Mouse (Mus musculus): ENCODE measurements around the gene Ank2. TPM values are rescaled to one million over a fixed set of nuclear protein-coding genes. Genes with fewer than 3 reads are reported as not detected.

The Ank2 gene
- total RNA-seq, 2 experiments from 2014 or later: 299 to 338 TPM

DNA sequence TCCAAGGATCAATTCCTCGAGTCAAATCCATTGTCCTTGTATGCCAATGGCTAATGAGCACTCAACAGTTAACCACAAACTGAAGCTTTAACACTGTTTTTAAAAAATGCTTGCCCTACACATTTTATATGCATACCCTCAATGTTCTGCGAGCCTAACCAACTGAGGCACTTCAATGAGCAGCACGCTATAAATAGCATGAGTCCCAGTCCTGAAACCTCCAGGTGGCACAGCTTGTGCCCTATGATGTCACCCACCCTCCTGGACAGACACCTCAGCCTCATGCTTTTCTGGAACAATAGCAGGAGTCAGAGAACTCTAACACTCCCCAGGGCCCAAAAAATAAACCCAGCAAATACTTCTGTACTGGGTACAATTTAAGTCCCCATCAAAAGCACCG lies 485.2 kb downstream of the Ank2 start:
- intact Hi-C loops (cut with DNase I): no loop called here
- DNase-seq (ENCODE audit: low spot score): no peak

DNA sequence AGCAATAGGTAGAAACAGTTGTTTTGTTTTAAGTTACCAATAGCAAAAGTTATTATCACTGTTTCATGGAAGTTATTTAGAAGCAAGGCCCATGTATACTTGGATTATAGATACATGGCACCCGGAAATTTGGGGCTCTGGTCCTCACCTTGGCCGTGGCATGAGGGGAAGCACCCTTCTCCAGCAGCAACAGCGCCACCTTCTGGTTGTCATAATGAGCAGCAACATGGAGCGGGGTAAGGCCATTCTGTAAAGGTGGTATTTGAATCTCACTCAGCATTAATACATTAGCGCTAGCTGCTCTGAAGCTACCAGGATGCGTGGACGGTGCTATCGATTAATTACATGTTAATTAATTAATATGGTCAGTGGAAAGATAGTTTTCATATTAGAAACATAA lies 486.6 kb downstream of the Ank2 start:
- intact Hi-C loops (cut with DNase I): no loop called here
- no peak for DNase-seq (ENCODE audit: low spot score)

DNA sequence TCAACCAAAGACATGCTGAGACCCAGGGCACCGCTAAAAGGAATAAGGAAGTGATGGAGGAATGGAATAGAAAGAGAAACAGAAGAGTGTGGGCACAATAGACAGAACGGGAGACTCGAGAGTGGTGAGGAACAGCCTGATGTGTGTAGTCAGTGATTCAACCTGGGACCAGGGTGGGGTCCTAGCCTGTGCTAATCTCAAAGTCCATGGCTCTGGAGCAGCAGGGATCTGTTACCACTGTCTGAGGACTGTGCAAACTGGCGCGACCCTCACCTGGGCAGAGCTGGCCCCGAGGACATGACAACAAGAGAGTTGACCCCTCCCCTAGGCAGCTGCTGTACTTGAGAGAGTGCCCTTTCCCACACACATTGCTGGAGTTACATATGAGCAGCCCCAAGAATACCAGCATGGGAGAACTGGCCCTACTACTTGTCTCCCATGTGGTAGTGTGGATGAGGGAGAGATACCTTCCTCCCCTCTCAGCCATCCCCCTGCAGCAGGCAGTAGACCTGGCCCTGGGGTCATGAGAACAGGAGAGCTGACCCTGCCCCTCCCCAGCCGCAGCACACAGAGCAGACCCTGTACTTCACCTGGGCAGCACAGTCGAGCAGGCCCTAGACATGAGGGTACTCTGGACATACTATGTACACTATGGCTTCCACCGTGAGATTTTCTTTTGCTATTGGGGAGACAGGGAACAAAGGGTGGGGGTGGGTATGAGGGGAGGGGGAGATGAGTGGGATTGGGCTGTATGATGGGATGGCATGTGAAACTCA lies 493.1 kb downstream of the Ank2 start:
- no peak for DNase-seq (ENCODE audit: low spot score)
- intact Hi-C loops (cut with DNase I): no loop called here

DNA sequence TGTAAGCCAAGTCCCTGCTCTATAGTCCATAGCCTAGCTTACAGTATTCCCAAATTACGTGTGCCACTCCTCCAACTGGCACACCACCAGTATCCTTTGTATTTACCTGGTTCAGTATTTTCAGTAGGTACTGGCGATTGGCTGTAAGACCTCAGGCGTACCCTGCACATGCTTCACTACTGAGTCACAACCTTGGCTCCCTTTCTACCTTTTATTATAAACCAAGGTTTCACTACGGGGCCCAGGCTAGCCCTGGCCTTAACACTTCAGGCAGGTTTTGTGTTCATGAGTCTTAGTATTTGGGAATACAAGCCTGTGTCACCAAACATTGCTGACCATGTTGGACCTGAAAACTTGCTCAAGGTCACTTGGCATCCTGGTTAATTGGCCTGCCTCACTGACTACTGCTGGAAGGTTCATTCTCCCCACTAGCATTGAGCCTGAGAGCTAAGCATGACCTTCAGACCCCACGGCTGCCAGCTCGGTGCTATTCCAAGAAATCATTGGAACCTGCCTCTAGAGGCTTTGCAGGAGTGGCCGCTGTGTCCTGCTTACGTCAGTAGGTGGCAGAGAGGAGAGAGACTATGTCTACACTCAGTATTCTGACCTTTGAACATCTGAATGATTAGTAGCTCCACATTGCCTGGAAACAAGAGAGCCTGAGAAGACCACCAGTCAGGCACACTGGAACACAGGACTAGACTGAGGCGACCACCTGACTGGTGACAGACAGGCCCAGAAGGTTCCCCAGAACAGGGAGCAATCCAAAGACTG lies 494.1 kb downstream of the Ank2 start:
- intact Hi-C loops (cut with DNase I): no loop called here
- no peak for DNase-seq (ENCODE audit: low spot score)

DNA sequence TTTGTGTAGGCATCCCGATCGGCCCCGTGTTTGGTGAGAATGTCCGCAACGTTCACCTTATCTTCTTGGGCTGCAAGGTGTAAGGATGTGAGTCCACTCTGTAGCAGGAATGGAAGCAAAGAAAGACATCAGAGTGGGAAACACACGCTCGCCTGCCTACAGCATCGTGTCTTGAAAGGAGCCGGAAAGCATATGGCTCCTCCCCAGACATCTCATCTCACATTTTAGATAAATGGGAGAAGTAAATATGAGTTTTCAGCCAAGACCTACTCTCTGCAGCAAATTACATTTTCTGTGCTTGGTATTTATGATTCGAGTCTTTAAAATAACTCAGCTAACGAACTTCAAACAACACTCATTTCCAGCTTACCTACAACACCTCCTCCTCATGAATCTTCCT lies 495.2 kb downstream of the Ank2 start:
- no peak for DNase-seq (ENCODE audit: low spot score)
- intact Hi-C loops (cut with DNase I): no loop called here

DNA sequence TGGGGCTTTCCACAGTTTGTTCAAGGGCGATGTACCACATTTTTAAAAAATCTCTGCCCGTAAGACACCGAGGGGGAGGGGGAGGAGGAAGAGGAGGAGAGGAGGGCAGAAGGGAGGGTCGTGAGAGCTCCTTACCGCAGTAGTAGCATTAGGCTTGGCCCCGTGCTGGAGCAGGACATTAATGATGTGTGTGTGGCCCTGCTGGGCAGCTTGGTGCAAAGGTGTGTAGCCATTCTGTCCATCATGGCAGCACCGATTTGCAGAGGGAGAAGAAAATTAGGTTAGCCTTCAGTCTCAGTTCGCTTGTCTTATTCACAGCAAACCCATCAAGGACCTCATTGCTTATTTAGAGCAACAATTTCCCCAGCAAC lies 500.4 kb downstream of the Ank2 start:
- DNase-seq (ENCODE audit: low spot score): no peak
- intact Hi-C loops (cut with DNase I): no loop called here

DNA sequence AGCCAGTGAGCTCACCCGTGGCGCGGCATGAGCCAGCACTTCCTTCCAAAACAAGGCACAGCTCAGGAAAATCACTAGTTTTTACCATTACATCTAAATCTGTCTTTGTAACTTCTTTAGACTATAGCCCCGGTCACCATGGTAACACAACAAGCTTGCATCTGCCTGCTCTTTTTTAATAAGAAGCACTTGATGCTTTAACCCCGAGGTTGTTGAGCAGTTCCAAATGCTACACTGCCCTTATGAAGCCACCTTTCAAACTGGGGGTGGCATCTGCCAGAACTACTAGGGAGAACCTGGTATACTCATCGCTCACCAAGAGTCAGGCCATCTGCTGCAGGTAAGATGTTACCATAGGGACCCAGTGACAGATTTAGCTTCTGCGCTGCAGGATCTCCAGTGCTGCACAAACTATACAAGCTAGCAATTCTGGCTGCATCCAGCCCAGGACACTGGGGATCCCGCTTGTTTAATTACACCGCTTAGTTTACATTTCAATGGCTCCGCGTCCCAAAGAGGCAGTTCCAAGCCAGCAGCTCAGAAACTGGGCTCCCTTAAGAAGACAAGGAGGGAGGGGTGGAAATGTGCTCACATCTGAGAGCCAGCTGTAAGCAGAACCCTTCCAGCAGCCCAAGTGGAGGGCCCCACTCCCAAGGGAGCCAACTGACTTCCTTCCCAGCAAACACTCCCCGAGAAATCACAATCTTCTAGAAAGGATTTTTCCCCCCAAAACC lies 501.0 kb downstream of the Ank2 start:
- intact Hi-C loops (cut with DNase I): no loop called here
- DNase-seq (ENCODE audit: low spot score): peak; percentile 51

DNA sequence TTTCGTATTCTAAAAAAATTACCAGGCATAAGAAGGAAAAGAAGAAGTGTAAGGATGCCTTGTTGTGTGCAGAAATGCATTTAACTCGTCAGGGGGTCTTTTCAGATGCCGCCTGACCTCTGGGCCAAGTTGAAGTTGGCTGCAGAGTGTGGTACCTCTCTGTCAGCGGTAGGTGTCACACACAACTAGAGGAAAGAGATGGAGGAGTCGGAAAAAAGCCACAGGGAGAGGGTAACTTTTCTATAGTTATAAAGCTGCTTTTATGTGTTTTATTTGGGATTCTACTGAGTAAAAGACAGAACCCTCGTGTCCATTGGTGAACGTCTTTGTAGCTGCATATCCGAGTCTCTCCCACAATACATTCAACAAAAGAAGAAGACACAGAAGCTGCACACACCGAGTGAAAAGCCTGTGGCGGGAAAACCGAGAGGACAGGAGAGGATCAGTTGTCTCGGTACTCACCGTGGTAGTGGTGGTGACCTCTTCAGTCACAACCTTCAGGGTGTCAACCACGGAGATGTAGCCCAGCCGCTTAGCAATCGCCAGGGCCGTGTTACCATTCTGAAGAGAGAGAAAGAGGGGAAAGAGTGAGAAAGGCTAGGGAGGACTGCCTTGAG lies 501.7 kb downstream of the Ank2 start:
- no peak for DNase-seq (ENCODE audit: low spot score)
- intact Hi-C loops (cut with DNase I): no loop called here

DNA sequence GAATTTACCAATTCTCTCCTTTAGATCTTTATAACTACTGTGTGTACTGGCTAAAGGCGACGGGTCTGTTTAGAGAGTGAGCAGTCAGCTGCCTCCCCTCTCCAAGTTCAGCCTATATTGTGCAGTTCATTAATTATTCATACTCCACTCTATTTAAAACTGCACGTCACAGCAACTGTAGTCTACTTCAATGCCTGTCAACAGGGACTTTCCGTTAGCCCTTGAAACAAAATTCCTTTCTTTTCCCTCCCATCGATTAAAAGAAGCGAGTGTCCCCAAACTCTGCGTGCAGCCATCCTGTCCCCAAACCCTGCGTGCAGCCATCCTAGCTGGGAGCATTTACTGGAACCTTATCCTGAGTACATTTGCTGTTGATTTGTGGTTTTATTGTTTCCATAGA lies 502.4 kb downstream of the Ank2 start:
- DNase-seq (ENCODE audit: low spot score): no peak
- intact Hi-C loops (cut with DNase I): no loop called here

DNA sequence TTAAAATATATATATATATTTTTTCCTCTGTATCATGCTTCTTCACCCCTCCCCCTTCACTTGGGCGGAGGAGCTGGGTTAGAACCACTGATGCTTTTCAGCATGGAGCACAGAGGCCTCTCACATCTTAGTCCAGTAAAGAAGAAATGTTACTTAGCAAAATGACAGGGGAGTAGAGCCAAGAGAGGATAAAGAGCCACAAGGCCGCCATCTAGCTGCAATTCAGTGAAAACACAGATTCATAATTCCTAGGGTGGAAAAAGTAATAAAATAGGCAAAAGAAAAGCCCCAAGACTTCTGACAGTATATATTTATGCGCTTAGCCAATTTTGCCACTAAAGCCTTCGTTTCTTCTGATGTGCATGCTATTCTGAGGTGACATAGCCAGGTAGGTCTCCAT lies 503.2 kb downstream of the Ank2 start:
- intact Hi-C loops (cut with DNase I): no loop called here
- DNase-seq (ENCODE audit: low spot score): no peak

DNA sequence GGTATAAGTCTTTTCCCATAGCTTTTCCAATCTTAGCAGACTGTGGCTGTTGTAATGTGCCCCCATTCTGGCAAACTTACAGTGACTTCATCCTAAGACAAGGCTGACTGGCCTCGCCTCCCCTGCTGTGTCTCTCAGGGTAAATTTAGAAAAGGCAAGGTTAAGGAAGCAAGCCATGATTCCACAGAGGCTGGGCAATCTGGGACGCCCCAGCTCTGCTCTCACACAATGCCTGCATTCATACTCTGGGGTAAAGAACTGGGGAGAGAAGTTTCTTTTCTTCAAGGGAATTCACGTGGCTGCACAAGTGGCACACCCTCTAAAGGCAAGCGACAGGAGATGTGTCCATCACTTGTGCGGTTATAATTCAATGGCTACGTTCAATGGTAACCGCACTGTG lies 505.0 kb downstream of the Ank2 start:
- intact Hi-C loops (cut with DNase I): no loop called here
- DNase-seq (ENCODE audit: low spot score): no peak

DNA sequence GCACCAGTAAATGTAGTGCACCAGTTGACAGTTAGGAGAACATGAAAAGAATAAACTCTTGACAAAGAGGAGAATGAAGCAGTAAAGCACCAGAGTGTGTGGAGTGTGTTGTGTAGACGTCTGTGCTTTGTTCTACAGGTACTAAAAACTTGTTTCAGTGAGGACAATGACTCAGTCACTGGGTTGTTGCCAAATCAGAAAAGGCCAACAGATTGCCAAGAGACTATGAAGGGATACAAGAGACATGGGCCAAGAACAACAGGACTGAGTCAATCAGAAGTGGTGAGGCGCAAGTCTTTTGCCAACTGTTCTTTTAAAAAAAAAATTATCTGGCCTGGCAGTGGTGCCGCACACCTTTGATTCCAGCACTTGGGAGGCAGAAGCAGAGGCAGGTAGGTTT lies 509.2 kb downstream of the Ank2 start:
- DNase-seq (ENCODE audit: low spot score): no peak
- intact Hi-C loops (cut with DNase I): no loop called here

DNA sequence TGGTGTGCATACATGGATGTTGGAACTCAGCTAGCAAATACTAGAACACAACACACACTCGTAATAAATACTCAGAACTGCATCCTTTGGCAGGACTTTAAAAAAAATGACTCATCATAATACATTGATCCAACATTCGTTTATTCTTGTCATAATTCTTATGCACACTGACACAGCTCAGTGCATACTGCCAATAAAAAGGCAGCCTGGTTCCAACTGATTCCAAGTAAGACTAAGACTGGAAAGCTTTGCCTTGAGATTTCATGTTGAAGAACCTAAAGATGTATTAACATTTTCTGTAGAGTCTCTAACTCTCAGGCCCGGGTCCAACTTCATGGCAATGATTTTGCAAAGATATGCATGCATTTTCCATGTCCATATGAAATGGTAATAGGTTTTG lies 512.5 kb downstream of the Ank2 start:
- intact Hi-C loops (cut with DNase I): no loop called here
- no peak for DNase-seq (ENCODE audit: low spot score)

DNA sequence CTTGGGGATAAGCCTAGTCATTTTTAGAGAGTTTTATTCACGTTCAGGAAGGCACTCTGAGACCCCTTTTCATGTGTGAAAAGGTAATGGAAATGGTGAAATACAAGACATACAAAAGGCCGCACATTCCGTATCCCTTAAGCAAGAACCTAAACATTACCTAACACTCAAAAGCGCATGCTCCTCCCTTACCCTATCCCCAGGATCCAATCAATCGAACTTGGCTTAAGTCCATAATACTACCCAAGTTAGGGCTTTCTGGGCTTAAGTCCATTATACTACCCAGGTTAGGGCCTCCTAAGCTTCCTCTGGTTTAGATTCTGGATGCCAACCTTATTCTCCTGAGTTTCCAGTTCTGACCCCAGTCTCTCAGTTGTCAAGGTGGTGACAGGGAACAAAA lies 516.3 kb downstream of the Ank2 start:
- intact Hi-C loops (cut with DNase I): no loop called here

DNA sequence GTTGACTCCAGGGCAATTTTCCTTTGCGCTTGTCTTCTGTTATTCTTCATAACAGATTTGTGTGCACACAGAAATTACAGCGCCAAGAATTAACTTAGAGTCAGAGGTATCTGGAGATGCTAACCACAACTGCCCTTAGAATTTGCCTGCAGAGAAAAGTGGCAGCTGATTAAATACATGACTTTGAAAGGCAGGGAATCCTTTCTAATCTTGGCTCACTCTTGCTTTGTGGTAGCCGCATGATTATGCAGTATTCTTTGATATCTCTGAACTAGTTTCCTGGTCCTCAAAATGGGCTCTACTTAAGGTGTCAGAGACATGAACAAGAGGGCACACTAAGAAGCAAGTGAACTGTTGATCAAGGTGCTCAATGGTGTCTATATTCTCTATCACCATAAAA lies 518.0 kb downstream of the Ank2 start:
- no peak for DNase-seq (ENCODE audit: low spot score)
- intact Hi-C loops (cut with DNase I): no loop called here

More for the DNA sequence above, 516.3 kb downstream of the Ank2 start:
- DNase-seq (ENCODE audit: low spot score): no peak

DNA sequence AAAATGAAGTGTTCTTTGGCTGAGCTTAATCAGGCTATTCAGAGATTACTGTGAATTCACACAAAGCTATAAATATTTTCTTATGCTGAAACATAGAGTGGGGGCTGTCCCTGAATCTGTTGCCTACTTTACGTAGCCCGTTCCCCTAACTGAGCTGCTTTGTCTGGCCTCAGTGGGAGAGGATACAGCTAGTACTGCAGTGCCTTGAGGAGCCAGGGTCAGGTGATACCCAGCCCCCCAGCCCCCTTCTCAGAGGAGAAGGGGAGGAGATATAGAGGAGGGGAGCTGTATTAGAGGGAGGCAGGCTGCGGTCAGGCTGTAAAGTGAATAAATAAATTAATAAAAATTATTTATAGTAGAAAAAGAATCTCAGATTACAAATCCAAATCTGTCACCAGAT lies 519.5 kb downstream of the Ank2 start:
- DNase-seq (ENCODE audit: low spot score): no peak

DNA sequence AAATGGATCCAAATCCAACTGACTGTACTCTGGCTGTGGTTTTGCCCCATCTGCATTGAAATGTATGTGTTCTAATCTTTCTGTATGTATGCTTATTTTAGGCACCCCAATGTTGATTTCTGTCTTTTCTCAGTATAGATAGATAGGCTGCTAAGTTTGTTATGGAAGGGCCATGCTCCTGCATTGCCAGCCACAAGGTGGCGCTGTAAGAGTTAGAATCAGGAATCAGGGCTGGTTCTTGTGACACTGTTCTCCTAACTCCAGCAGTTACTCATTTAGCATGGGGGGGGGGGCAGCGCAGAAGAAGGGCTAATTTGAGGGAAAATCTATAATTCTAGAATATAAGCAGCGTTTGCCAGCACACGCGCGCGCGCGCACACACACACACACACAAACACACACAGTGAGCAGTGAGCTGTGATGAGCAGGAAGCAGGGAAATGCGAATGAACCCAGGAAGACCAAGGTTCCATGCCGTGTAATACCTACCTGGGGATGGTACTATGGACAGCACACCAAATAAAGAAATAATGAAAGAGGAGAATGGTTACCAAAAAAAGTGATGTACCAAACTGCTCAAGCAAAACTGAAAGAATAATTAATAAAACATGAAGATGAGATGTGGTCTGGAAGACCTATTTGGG lies 520.3 kb downstream of the Ank2 start:
- no peak for DNase-seq (ENCODE audit: low spot score)
- intact Hi-C loops (cut with DNase I): no loop called here

More for the DNA sequence above, 519.5 kb downstream of the Ank2 start:
- intact Hi-C loops (cut with DNase I): no loop called here

DNA sequence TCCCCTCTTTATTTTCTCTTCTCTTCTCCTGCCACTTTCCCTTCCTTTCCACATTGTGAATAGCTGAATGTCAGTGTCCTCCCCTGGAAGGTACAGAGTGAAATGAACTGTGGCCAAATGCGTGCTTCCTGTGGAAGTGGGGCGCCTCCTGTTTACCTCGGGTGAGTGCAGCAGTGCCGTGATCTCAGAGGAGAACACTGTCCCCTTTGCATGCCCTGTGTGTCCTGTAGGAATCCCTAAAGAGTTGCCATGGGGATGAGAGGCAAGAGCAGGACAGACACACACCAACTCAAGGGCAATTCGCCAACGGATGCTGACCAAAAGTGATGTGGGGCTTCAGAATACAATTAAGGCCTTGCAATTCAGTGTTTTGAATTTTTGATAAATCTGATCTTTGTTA lies 521.8 kb downstream of the Ank2 start:
- intact Hi-C loops (cut with DNase I): no loop called here
- DNase-seq (ENCODE audit: low spot score): no peak

DNA sequence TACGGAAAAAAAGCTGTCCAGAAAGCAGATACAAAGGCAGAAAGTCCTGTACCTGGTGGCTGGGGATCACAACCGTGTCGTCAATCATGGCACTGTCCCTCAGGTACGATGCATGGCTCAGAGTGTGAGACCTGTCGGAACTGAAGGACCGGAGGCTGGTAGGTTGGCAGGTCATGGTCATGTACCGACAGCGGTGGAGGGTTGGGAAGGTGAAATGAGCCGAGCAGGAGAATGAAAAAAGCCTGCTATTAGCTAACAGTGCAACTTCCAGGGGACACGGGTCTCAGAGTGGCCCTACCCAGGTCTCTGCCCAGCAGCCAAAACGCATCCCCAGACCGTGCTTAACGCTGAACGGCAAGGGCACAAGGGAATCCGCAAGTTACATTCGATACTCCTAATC lies 522.4 kb downstream of the Ank2 start:
- intact Hi-C loops (cut with DNase I): no loop called here
- DNase-seq (ENCODE audit: low spot score): no peak

DNA sequence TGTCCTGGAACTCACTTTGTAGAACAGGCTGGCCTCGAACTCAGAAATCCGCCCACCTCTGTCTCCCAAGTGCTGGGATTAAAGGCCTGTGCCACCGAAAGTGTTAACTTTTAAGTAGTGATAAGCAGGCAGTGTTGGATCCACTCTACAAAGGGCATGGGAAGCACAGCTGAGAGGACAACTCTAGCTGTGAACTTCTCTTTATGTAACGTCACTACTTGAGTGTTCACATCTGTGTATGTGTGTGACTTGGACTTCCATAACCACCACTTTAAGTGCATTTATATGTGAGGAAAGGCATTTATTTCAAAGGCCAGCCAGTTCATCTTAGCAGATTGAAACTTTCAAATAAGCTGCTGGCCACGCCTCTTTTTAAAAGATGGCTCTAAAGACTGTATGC lies 523.7 kb downstream of the Ank2 start:
- no peak for DNase-seq (ENCODE audit: low spot score)
- intact Hi-C loops (cut with DNase I): no loop called here

Measured in heart, postnatal 25 days (tissue).